Mouse (Mus musculus) NIH3T3 (cell line): Measurements from ENCODE around the gene Me3.

Experiments
- DNase-seq: peaks from one replicate; pipeline ENCODE4 v3.0.0-alpha.2; 2012; ENCODE audit warnings: low read depth

Me3 gene

GRCm38 (mm10) chr7:89833521-89833920, 201.3 kb downstream of the Me3 start:
- DNase-seq = no peak

- peak; percentile 43 for DNase-seq
Observed at GRCm38 (mm10) chr7:89835566-89835965, 203.4 kb downstream of the Me3 start.

GRCm38 (mm10) chr7:89836676-89837075, 204.5 kb downstream of the Me3 start:
- no peak for DNase-seq

GRCm38 (mm10) chr7:89837841-89838240, 205.6 kb downstream of the Me3 start:
- peak; percentile 90 for DNase-seq

- no peak for DNase-seq
Observed at GRCm38 (mm10) chr7:89839721-89840120, 207.5 kb downstream of the Me3 start.

- peak; percentile 98 for DNase-seq
Observed at GRCm38 (mm10) chr7:89841670-89842403, 209.6 kb downstream of the Me3 start.

GRCm38 (mm10) chr7:89842404-89842715, 210.2 kb downstream of the Me3 start:
- no peak for DNase-seq

GRCm38 (mm10) chr7:89843121-89843520, 210.9 kb downstream of the Me3 start:
- no peak for DNase-seq

GRCm38 (mm10) chr7:89843533-89843932, 211.3 kb downstream of the Me3 start:
- peak; percentile 33 for DNase-seq

GRCm38 (mm10) chr7:89845669-89846068, 213.5 kb downstream of the Me3 start:
- DNase-seq = no peak

GRCm38 (mm10) chr7:89850510-89850909, 218.3 kb downstream of the Me3 start:
- peak; percentile 45 for DNase-seq

GRCm38 (mm10) chr7:89852158-89853095, 220.2 kb downstream of the Me3 start:
- DNase-seq = no peak

- no peak for DNase-seq
Observed at GRCm38 (mm10) chr7:89853131-89853530, 220.9 kb downstream of the Me3 start.

GRCm38 (mm10) chr7:89855196-89855595, 223.0 kb downstream of the Me3 start:
- peak; percentile 70 for DNase-seq

GRCm38 (mm10) chr7:89856440-89857217, 224.4 kb downstream of the Me3 start:
- no peak for DNase-seq

GRCm38 (mm10) chr7:89864769-89865168, 232.6 kb downstream of the Me3 start:
- no peak for DNase-seq

- no peak for DNase-seq
Observed at GRCm38 (mm10) chr7:89867221-89867620, 235.0 kb downstream of the Me3 start.

GRCm38 (mm10) chr7:89879686-89880085, 247.5 kb downstream of the Me3 start:
- no peak for DNase-seq

GRCm38 (mm10) chr7:89884551-89884950, 252.4 kb downstream of the Me3 start:
- DNase-seq = peak; percentile 54

GRCm38 (mm10) chr7:89891412-89891811, 259.2 kb downstream of the Me3 start:
- DNase-seq = no peak

GRCm38 (mm10) chr7:89891856-89892255, 259.7 kb downstream of the Me3 start:
- DNase-seq = peak; percentile 51

GRCm38 (mm10) chr7:89903007-89903406, 270.8 kb downstream of the Me3 start:
- no peak for DNase-seq
